Mouse (Mus musculus): ENCODE measurements around the gene Epha6.
"Not testable (repeated sequence)": the region's sequence is repeated elsewhere in the genome, so short reads cannot be mapped to it uniquely, and the experiment has no call there.

Gene Epha6

GRCm38 (mm10) chr16:59880073-59880472 lies 725.3 kb downstream of the Epha6 start:
- DNase-seq = no peak

GRCm38 (mm10) chr16:59871792-59872191 lies 733.5 kb downstream of the Epha6 start:
- DNase-seq = no peak

- no peak for DNase-seq
Measured at GRCm38 (mm10) chr16:59854160-59854717, 751.1 kb downstream of the Epha6 start.

- no peak for DNase-seq
Measured at GRCm38 (mm10) chr16:59852689-59853088, 752.6 kb downstream of the Epha6 start.

- peak; percentile 89 for DNase-seq
Measured at GRCm38 (mm10) chr16:59846574-59846973, 758.8 kb downstream of the Epha6 start.

- DNase-seq = no peak
Measured at GRCm38 (mm10) chr16:59836778-59837177, 768.6 kb downstream of the Epha6 start.

GRCm38 (mm10) chr16:59836304-59836703 lies 769.0 kb downstream of the Epha6 start:
- no peak for DNase-seq

- DNase-seq = no peak
Measured at GRCm38 (mm10) chr16:59832468-59832867, 772.9 kb downstream of the Epha6 start.

GRCm38 (mm10) chr16:59829655-59830054 lies 775.7 kb downstream of the Epha6 start:
- no peak for DNase-seq

GRCm38 (mm10) chr16:59799790-59800189 lies 805.5 kb downstream of the Epha6 start:
- DNase-seq = not testable (repeated sequence)

- DNase-seq = no peak
Measured at GRCm38 (mm10) chr16:59772297-59772696, 833.0 kb downstream of the Epha6 start.

- no peak for DNase-seq
Measured at GRCm38 (mm10) chr16:59770421-59770820, 834.9 kb downstream of the Epha6 start.

GRCm38 (mm10) chr16:59769936-59770335 lies 835.4 kb downstream of the Epha6 start:
- DNase-seq = no peak

- DNase-seq = no peak
Measured at GRCm38 (mm10) chr16:59760875-59761274, 844.5 kb downstream of the Epha6 start.

- no peak for DNase-seq
Measured at GRCm38 (mm10) chr16:59750905-59751304, 854.4 kb downstream of the Epha6 start.

GRCm38 (mm10) chr16:59743669-59744068 lies 861.7 kb downstream of the Epha6 start:
- DNase-seq = no peak

GRCm38 (mm10) chr16:59715524-59715923 lies 889.8 kb downstream of the Epha6 start:
- DNase-seq = no peak

- no peak for DNase-seq
Measured at GRCm38 (mm10) chr16:59693230-59693629, 912.1 kb downstream of the Epha6 start.

GRCm38 (mm10) chr16:59689120-59689519 lies 916.2 kb downstream of the Epha6 start:
- DNase-seq = peak; percentile 31

GRCm38 (mm10) chr16:59685135-59685534 lies 920.2 kb downstream of the Epha6 start:
- peak; percentile 23 for DNase-seq

- peak; percentile 65 for DNase-seq
Measured at GRCm38 (mm10) chr16:59683434-59683833, 921.9 kb downstream of the Epha6 start.

- peak; percentile 64 for DNase-seq
Measured at GRCm38 (mm10) chr16:59682216-59682891, 923.0 kb downstream of the Epha6 start.

GRCm38 (mm10) chr16:59666938-59667337 lies 938.4 kb downstream of the Epha6 start:
- no peak for DNase-seq

- DNase-seq = no peak
Measured at GRCm38 (mm10) chr16:59643766-59644165, 961.6 kb downstream of the Epha6 start.

GRCm38 (mm10) chr16:59639985-59640384 lies 965.3 kb downstream of the Epha6 start:
- DNase-seq = no peak
